Mouse (Mus musculus) ovary, postnatal 14 days (tissue): ENCODE measurements at regions not wholly inside any gene's neighbourhood (a gene's known extent, or its start where the extent isn't known, plus 50 kb on each side); places are given as distances from the start of the nearest gene placed in this dataset.

Experiments used
- DNase-seq: peaks from one replicate; pipeline ENCODE4 v3.0.0; 2022; ENCODE audit warnings: low spot score

GRCm38 (mm10) chr8:97477098-97477457, 1588.7 kb upstream of the Got2 start:
- no peak for DNase-seq

- DNase-seq, result no peak
Observed at GRCm38 (mm10) chr8:97476430-97477097, 1588.2 kb upstream of the Got2 start.

- DNase-seq, result no peak
Observed at GRCm38 (mm10) chr8:97473326-97473725, 1585.0 kb upstream of the Got2 start.

- no peak for DNase-seq
Observed at GRCm38 (mm10) chr8:97461478-97461877, 1573.1 kb upstream of the Got2 start.

GRCm38 (mm10) chr8:97447696-97448095, 1559.3 kb upstream of the Got2 start:
- no peak for DNase-seq

- DNase-seq, result no peak
Observed at GRCm38 (mm10) chr8:97441483-97441882, 1553.1 kb upstream of the Got2 start.

GRCm38 (mm10) chr8:97433584-97433983, 1545.2 kb upstream of the Got2 start:
- DNase-seq, result no peak

GRCm38 (mm10) chr8:97431467-97431866, 1543.1 kb upstream of the Got2 start:
- no peak for DNase-seq

GRCm38 (mm10) chr8:97422331-97422730, 1534.0 kb upstream of the Got2 start:
- peak; percentile 1 for DNase-seq

- DNase-seq, result no peak
Observed at GRCm38 (mm10) chr8:97414742-97415141, 1526.4 kb upstream of the Got2 start.

- DNase-seq, result no peak
Observed at GRCm38 (mm10) chr8:97403308-97403707, 1515.0 kb upstream of the Got2 start.

GRCm38 (mm10) chr8:97397327-97397719, 1509.0 kb upstream of the Got2 start:
- DNase-seq, result no peak

GRCm38 (mm10) chr8:97396634-97397326, 1508.4 kb upstream of the Got2 start:
- DNase-seq, result no peak

- DNase-seq, result no peak
Observed at GRCm38 (mm10) chr8:97389651-97390050, 1501.3 kb upstream of the Got2 start.

GRCm38 (mm10) chr8:97389149-97389548, 1500.8 kb upstream of the Got2 start:
- no peak for DNase-seq

GRCm38 (mm10) chr8:97374911-97375771, 1486.8 kb upstream of the Got2 start:
- DNase-seq, result no peak

- DNase-seq, result no peak
Observed at GRCm38 (mm10) chr8:97346630-97347029, 1458.3 kb upstream of the Got2 start.

- DNase-seq, result no peak
Observed at GRCm38 (mm10) chr8:97315497-97315896, 1427.2 kb upstream of the Got2 start.

- no peak for DNase-seq
Observed at GRCm38 (mm10) chr8:97308304-97308703, 1420.0 kb upstream of the Got2 start.

GRCm38 (mm10) chr8:97270582-97270981, 1382.2 kb upstream of the Got2 start:
- no peak for DNase-seq

GRCm38 (mm10) chr8:97260964-97261363, 1372.6 kb upstream of the Got2 start:
- DNase-seq, result no peak

GRCm38 (mm10) chr8:97254169-97254568, 1365.8 kb upstream of the Got2 start:
- DNase-seq, result no peak

- DNase-seq, result no peak
Observed at GRCm38 (mm10) chr8:97252232-97252631, 1363.9 kb upstream of the Got2 start.
